Mouse (Mus musculus): Measurements from ENCODE around the gene Gm45062.

Gene Gm45062

DNA sequence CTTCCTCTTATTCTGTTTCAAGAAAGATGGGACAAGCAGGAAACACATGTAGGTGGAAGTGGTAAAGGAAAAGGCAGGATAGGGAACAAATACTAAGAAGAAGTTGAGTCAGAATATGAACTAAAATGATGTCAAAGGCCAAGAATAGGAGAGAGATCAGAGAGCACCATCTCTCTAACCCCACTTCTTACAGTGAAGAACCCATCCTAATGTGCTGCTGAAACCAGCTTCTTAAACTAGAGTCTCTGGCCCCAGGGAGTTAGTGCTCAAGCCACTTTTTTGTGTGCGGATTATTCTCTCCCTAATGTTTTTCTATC is 160.9 kb downstream of the Gm45062 start:
- DNase-seq = no peak

GRCm38 (mm10) chr6:8421421-8421820 is 162.2 kb downstream of the Gm45062 start:
- no peak for DNase-seq

GRCm38 (mm10) chr6:8421959-8422581 is 162.8 kb downstream of the Gm45062 start:
- DNase-seq = peak; percentile 20

GRCm38 (mm10) chr6:8423142-8423541 is 163.9 kb downstream of the Gm45062 start:
- DNase-seq = no peak

DNA sequence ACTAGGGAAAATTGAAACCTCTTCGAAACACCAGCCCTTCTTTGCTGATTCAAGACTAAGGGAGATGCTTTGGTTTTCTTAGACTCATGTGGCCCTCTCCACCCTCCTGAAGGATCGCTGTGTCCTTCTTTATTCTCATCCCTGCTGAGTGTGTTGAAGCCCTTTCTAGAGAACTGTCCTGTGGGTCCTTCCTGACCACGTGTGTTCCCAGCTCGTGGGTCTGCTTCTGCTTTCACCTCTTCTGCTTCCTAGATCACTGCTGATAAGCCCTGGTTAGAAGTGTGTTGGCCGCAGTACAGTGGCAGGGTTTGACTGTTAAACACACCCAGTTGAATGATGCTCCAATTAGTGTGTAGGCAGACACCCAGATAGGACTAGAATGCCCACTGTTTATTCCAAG is 168.4 kb downstream of the Gm45062 start:
- DNase-seq = no peak

- DNase-seq = no peak
Observed at GRCm38 (mm10) chr6:8430610-8431234, 171.5 kb downstream of the Gm45062 start.

DNA sequence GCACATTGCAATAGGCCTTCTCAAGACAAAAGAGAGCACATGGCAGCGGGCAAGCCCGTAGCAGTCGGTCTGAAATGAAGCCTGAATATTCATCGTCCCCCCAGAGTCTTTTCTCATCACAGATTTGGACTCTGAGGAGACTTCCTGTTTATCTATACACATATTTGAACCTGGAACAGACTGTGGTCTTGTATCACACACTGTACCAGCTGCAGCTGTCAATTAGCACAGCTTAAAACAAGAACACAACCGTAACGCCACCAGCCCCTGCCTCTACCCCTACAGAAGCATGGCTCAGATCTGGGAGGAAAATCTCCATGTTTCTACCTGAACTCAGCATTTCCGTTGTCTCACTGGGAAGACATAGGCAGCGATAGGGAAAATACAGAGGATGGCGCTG is 173.9 kb downstream of the Gm45062 start:
- DNase-seq = no peak

GRCm38 (mm10) chr6:8437937-8438336 is 178.7 kb downstream of the Gm45062 start:
- no peak for DNase-seq

DNA sequence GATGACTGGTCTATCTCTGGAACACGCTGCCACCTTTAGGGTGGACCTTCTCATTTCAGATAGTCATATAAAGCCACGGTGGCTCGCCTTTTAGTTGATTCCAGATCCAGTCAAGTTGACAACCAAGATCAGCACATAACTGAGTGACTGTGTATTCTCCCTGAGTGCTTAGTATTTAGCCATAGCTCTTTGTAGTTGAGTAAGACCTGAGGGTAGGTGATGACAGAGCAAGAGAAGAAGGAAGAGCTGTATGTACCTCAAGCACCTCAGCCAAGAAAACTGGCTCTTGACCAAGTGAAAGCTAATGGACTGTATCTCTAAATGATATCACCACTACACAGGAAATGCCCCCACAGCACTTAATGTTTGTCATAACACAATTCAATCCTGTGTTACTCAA is 182.6 kb downstream of the Gm45062 start:
- DNase-seq = no peak

DNA sequence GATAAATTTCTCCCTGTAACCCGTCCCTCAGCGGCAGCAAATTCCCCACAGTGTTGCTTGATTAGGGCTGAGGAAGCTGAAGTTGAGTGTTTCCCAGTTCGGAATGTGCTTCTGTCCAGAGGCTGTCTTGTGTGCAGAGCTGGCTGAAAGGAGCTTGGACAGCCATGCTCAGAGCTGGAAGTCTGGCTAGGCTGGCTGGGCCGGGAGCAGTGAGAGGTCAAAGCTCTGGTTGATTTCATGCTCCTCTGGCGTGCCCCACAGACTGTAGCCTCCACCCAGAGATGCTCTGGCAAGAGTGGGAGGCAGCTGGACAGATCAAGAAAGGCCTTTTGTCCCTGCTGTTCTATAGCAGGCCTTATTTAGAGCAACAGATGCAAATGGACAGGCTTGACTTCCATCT is 187.5 kb downstream of the Gm45062 start:
- DNase-seq = peak; percentile 29

DNA sequence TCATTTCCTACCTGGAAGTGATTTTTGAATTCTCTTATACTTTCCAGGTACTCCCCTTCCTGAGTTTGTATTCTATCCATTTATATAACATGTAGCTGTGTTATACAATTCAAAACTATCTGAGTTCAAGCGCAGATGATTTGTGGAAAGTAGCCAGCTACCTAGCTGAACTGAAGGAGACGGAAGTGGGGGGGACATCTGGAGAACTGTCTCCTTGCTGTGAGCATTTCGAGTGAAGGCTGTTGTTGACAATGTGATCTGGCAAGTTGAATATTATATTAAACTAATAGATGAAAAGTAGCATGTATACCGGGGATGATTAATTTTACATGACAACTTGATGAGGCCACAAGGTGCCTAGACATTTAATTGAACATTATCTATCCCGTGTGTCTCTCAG is 196.3 kb downstream of the Gm45062 start:
- DNase-seq = no peak

DNA sequence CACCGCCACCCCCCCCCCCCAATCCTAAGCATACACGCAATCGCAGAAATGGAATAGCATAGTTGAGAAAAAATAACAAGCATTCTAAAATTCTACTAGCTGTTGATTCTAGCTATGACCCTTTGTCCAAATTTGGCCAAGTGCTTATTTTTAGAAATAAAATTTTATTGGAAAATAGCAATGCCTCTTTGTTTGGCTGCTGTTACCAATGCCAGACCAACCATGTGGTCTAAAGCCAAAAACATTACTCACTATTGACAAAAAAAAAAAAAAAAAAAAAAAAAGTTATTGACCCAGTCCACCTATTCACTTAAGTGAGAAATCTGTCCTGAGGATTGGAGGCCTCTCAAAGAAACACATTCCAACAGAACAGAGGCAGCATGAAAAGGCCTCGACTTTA is 199.3 kb downstream of the Gm45062 start:
- no peak for DNase-seq

- no peak for DNase-seq
Observed at GRCm38 (mm10) chr6:8462447-8462846, 203.2 kb downstream of the Gm45062 start.

DNA sequence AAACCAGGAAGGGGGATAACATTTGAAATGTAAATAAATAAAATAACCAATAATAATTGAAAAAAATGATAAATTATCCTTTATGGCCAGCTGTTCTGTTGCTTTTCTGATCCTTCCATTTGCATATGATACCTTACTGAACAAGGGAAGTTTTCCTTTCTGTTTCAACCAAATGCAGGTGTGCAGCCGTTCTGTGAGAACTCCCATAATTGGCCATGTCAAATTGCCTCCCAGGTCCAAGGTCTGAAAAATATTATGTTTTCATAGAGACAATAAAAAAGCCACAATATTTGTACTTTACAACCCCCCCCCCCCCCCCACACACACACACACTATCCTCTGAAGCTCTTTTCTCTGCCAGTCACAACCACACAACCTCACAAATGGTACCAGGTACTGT is 206.1 kb downstream of the Gm45062 start:
- no peak for DNase-seq

DNA sequence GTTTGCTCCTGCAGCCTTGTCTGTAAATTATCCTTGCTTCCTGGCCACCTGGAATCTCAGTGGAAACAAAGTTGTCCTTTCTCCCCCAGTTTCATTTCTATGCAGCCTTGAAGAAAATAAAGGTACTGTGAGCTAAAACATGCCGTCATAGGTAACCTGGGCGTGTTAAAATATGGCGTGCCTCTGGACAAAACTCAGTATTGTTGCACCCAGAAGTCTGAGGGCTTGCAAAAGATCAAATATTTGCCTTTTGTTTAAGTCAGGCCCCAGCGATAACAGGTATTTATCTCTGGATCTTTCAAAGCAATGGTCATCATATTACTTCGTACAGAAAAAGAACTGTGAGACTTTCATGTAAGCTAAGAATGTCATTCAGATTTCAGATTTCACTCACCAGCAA is 206.7 kb downstream of the Gm45062 start:
- DNase-seq = no peak

DNA sequence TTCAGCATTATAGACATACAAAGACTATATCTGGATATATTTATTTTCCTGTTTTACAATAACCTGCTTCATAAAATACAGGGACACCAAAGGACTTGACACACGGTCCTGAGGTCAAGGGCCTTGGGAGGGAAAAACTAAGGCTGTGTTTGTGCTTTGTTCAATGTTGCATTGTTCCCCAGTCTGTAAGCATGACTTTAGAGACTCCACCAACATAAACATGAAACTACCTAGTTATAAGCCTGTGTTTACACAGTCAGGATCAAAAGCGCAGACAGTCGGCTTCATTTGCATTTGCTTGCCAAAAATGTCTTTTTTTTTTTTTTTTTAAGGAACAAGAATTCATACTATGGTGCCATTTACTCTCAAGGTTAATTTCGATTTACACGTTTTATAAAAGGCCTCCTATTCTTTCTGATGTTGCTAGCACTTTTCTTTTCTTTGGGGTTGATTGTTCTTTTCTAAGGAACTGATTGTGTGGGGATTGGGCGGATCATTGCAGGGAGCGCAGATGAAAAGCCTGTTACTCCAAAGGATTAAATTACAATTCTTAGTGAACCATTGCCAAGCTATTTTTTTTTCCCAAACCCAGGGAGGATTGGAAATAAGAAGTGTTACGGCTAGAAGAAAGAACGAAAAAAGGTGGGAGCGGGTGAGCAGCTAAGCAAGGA is 208.6 kb downstream of the Gm45062 start:
- peak; percentile 36 for DNase-seq

DNA sequence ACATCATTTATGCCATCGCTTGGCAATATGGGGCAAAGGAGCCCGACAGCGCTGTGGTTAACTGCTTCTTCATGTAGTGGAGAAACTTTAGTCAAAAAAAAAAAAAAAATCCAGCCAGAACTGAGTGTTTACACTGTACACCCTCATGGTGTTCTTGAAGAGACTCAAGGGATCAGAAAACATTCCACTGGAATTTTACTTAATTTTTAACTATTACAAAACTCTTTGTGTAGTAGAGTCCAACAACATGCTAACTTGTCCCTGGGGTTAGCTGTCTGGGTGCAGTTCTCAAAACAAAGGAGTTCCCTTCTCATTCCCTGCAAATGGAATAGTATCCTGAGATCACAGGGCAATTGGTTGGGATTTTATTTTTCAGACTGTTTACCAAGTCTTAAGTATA is 210.7 kb downstream of the Gm45062 start:
- no peak for DNase-seq

GRCm38 (mm10) chr6:8472125-8472524 is 212.9 kb downstream of the Gm45062 start:
- DNase-seq = no peak

- DNase-seq = peak; percentile 62
Observed at GRCm38 (mm10) chr6:8472915-8473314, 213.7 kb downstream of the Gm45062 start.

GRCm38 (mm10) chr6:8473498-8473897 is 214.2 kb downstream of the Gm45062 start:
- peak; percentile 63 for DNase-seq

DNA sequence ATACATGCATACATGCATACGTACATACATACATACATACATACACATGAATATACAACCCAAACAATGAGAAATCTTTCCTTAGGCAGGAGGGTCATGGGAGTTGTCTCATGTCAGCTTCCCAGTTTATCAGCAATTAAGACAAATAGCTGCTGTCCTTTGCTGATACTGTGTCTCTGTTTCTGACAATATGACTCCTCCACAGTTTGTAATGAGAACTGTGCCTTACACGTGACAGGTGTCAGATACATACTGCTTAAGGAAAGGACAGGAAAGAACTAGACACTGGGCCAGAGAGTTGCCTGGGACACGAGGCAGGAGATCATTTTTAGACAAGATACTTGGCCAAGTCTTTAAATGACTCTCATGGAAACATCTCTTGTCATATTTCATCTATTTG is 215.1 kb downstream of the Gm45062 start:
- DNase-seq = no peak

DNA sequence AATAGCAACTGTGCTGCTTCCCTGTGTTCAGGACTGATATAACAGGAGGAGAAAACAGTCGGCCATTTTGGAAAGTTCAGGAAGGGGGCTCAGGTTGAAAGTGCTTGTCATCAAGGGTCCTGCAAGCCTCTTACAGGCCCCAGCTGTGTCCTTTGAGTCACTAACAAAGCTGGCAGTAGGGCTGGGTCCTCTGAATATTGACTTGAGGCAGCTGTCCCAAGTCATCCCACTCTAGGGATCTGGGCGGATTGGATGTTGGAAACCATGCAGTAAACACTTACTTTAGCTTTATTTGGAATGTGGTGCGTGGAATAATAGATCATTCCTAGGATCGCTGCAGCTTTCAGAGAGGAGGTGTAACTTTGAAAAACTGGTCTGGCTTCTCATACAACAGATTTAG is 215.6 kb downstream of the Gm45062 start:
- no peak for DNase-seq

DNA sequence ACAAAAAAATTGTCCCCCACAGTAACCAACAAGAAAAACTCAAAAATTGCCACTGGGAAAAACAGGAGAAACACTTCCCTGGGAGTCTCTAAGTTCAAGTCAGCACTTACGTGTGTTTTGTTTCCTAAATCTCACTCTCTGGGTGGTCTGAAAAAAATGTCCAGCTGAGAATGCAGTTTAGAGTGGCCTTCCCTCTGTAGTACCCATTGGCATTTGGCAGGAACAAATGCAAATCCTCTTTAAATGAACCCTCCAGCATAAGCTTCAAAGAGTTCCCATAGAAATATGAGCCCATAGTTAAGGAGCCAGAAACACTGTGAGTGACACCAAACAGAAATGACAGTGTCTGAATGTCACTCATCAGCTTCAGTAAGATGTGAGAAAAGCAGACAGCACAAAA is 219.9 kb downstream of the Gm45062 start:
- no peak for DNase-seq

DNA sequence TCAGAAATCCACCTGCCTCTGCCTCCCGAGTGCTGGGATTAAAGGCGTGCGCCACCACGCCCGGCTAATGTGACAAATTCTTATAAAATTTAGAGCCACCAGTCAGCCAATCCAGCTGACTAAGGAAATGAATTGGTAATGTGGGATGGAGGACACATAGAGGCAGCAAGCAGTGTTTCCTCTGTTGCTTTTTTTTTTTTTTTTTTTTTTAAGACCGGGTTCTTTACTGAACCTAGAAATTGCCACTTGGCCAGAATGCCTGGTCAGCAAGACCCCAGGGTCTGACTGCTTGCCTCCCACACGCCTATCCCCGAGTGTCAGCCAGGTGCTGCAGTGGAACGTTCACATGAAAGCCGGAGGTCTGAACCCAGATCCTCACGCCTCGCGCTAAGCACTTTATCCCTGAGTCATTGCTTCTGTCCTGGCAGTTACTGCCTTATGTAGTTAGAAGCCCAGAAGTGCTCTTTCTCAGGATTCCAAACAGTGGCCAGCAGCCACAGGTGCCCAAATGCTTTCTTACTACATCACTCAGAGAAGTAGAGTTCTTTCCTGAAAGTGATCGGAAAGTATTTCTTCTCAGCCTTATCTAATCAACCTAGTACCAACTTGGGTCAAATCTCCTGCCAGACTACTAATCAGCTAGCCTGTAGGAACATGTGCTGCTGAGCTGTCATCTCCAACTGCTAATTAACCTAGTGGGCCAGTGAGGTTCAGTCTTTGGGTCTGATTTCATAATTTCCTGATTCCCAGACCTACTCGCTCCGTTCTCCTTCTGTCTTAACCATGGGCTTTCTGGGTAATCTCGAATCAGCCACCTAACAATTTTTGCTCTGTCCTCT is 225.4 kb downstream of the Gm45062 start:
- DNase-seq = no peak
